Mouse (Mus musculus): ENCODE results near the gene Skida1.

DNA sequence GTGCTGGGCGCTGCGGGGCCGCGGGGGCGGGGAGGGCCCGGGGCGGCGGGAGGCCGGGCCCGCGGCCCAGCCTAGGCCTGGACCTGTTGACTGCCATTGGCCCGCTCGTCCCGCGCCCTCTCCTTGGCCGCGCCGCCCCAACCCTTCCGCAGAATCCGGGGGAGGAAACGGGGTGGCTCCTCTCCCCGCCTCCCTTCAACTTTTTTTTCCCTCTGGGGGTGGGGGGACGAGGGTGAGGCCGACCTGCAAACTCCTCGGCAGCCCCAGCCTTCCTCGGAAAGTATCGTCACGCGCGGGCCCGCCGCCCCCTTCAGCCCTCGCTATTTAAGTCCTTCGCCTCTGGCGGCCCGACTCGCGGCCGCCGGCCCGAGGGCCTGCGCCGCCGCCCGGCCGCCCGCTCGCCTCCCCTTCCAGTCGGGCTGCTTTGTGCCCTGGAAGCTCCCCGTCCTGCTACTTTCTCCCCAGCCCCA lies 8.0 kb upstream of the Skida1 start:
- TF ChIP-seq CTCF (IDR thresholded peaks at IDR 0.05; ENCODE audit: low read depth, low read length) = no peak
- TF ChIP-seq GATA2 (IDR thresholded peaks at IDR 0.05; ENCODE audit: borderline replicate concordance, low read depth, low read length) = no peak
- TF ChIP-seq GATA1 (IDR thresholded peaks at IDR 0.05; ENCODE audit: borderline replicate concordance, low read length) = no peak
- TF ChIP-seq POLR2AphosphoS5 (IDR thresholded peaks at IDR 0.05; ENCODE audit: insufficient replicate concordance, low read depth, low read length) = no peak

All from G1E (cell line).